Mouse (Mus musculus): ENCODE results near the gene Arf3. TPM values are rescaled to one million over a fixed set of nuclear protein-coding genes. Genes with fewer than 3 reads are reported as not detected.

The Arf3 gene
- total RNA-seq, 2 experiments from 2014 or later = 36.3 to 40.1 TPM

Other genes with a start within 250 kb of the Arf3 start
- 10 to 100 TPM; 89.3 to 91.8 TPM for gene Kansl2, start 228.9 kb downstream of the Arf3 start, total RNA-seq (2021)
- 10 to 100 TPM; 34.5 to 40.0 TPM for gene Ccnt1, start 192.3 kb downstream of the Arf3 start, total RNA-seq (2021)
- under 1 TPM in 1 of 2 experiments, not detected in 1; 0.53 TPM for gene 4930415O20Rik, start 192.2 kb downstream of the Arf3 start, total RNA-seq (2021)
- gene Adcy6, start 153.1 kb downstream of the Arf3 start, total RNA-seq (2021) = 100 to 1,000 TPM; 187 to 200 TPM
- 10 to 100 TPM; 13.6 to 14.0 TPM for gene Cacnb3, start 132.4 kb downstream of the Arf3 start, total RNA-seq (2021)
- gene Ddx23, start 100.3 kb downstream of the Arf3 start, total RNA-seq (2021) = 10 to 100 TPM; 55.2 to 57.2 TPM
- gene Rnd1, start 85.8 kb downstream of the Arf3 start, total RNA-seq (2021) = 1 to 10 TPM in 1 of 2 experiments, under 1 TPM in 1; 0.84 to 1.9 TPM
- under 1 TPM; 0.12 to 0.41 TPM for gene Ccdc65, start 55.0 kb downstream of the Arf3 start, total RNA-seq (2021)
- gene Fkbp11, start 35.0 kb downstream of the Arf3 start, total RNA-seq (2021) = 10 to 100 TPM in 1 of 2 experiments, 1 to 10 TPM in 1; 8.1 to 10.2 TPM
- gene Wnt10b, start 14.9 kb upstream of the Arf3 start, total RNA-seq (2021) = under 1 TPM; 0.43 to 0.67 TPM
- gene Wnt1, start 26.6 kb upstream of the Arf3 start, total RNA-seq (2021) = not detected
- gene Ddn, start 46.3 kb upstream of the Arf3 start, total RNA-seq (2021) = under 1 TPM; 0.10 to 0.32 TPM
- gene Prkag1, start 68.3 kb upstream of the Arf3 start, total RNA-seq (2021) = 10 to 100 TPM; 93.7 to 94.3 TPM
- gene Kmt2d, start 108.0 kb upstream of the Arf3 start, total RNA-seq (2021) = 10 to 100 TPM; 63.0 to 72.1 TPM
- 1 to 10 TPM; 1.6 to 2.8 TPM for gene Rhebl1, start 131.3 kb upstream of the Arf3 start, total RNA-seq (2021)
- 1 to 10 TPM; 2.8 to 3.8 TPM for gene Dhh, start 135.3 kb upstream of the Arf3 start, total RNA-seq (2021)
- 10 to 100 TPM; 15.4 to 16.1 TPM for gene Lmbr1l, start 155.0 kb upstream of the Arf3 start, total RNA-seq (2021)
- gene Tuba1b, start 171.4 kb upstream of the Arf3 start, total RNA-seq (2021) = 100 to 1,000 TPM; 373 to 402 TPM
- not detected for gene Gm49450, start 190.3 kb upstream of the Arf3 start, total RNA-seq (2021)
- gene Tuba1a, start 190.5 kb upstream of the Arf3 start, total RNA-seq (2021) = 100 to 1,000 TPM; 263 to 273 TPM